Comparison of ENCODE assay signal across 8 mouse cellular contexts in genomic region chr9:64812475-64812860, GRCm38 (mm10). TPM values are rescaled to one million over a fixed set of nuclear protein-coding genes. Genes with fewer than 3 reads are reported as not detected.
DNase-seq lines count a peak whose midpoint lies in the region; ATAC-seq and TF ChIP-seq lines count a peak whose summit lies in the region.

No protein-coding gene starts in this region.

- no peak for ATAC-seq in erythroblast, adult 5-6 weeks (replicated peaks; ENCODE audit: low FRiP score, poor library complexity, severe bottlenecking)
- ATAC-seq in liver, embryonic 15.5 days (ENCODE audit: insufficient read depth) = no peak

- no peak for TF ChIP-seq CTCF in testis, adult 2 months (IDR thresholded peaks at IDR 0.05; ENCODE audit: control insufficient read depth, insufficient read depth, insufficient replicate concordance, low read depth, low read length)

- no peak for TF ChIP-seq POLR2A in testis, adult 2 months (IDR thresholded peaks at IDR 0.05; ENCODE audit: control insufficient read depth, low read depth, low read length)

- H3K36me3 ChIP-seq in erythroblast, embryonic 14.5 days (ENCODE audit: control insufficient read depth) = peaks cover 69% of the 10 kb centered on the region
- no peaks in the 10 kb centered on the region for H3K36me3 ChIP-seq in testis, adult 2 months (ENCODE audit: control insufficient read depth, insufficient read depth, low read length)
- H3K36me3 ChIP-seq in liver, embryonic 15.5 days (replicated peaks) = peaks cover 22% of the 10 kb centered on the region

- DNase-seq in testis, postnatal 14 days (ENCODE audit: low spot score) = no peak
- no peak for DNase-seq in right cerebral cortex, adult 18-20 months
- DNase-seq in left cerebral cortex, adult 11 months (ENCODE audit: low spot score) = no peak
- no peak for DNase-seq in thymus, postnatal 4 days

- H3K27me3 ChIP-seq in erythroblast, embryonic 14.5 days (ENCODE audit: control insufficient read depth) = no peaks in the 10 kb centered on the region
- H3K27me3 ChIP-seq in testis, adult 2 months (ENCODE audit: control insufficient read depth, insufficient read depth, low read length) = no peaks in the 10 kb centered on the region
- H3K27me3 ChIP-seq in liver, embryonic 15.5 days = no peaks in the 10 kb centered on the region

- H3K27ac ChIP-seq in testis, adult 2 months (ENCODE audit: control insufficient read depth, insufficient read depth, low read depth, low read length) = no peak overlapping the region
- peak overlapping the region; percentile 98 for H3K27ac ChIP-seq in liver, embryonic 15.5 days (replicated peaks)

- 9% methylated on average over 1 of the region's 1 CpGs for WGBS in liver, embryonic 15.5 days (ENCODE audit: insufficient replicate concordance)

- peaks cover 71% of the 10 kb centered on the region for H3K4me1 ChIP-seq in erythroblast, embryonic 14.5 days (ENCODE audit: control insufficient read depth)
- H3K4me1 ChIP-seq in testis, adult 2 months (ENCODE audit: control insufficient read depth, insufficient read depth, low read length) = 0 out of 2 replicates have a peak, but pooled peaks cover 2% of the 10 kb centered on the region
- H3K4me1 ChIP-seq in liver, embryonic 15.5 days (replicated peaks) = peaks cover 66% of the 10 kb centered on the region

- peak overlapping the region; percentile 96 for H3K9ac ChIP-seq in liver, embryonic 15.5 days

- H3K9me3 ChIP-seq in erythroblast, embryonic 14.5 days (ENCODE audit: control insufficient read depth, low read length) = no peaks in the 10 kb centered on the region
- no peaks in the 10 kb centered on the region for H3K9me3 ChIP-seq in liver, embryonic 15.5 days (replicated peaks)

- peak overlapping the region; percentile 96 for H3K4me3 ChIP-seq in erythroblast, embryonic 14.5 days (replicated peaks)
- H3K4me3 ChIP-seq in testis, adult 2 months (ENCODE audit: control insufficient read depth, low read depth, low read length) = peak overlapping the region; percentile 90; the same call in 1 of the 2 replicates
- peak overlapping the region; percentile 93 for H3K4me3 ChIP-seq in liver, embryonic 15.5 days (replicated peaks)

- H3K4me2 ChIP-seq in liver, embryonic 15.5 days = peak overlapping the region; percentile 63

RNA-seq across cellular contexts. Expression of gene Dennd4a, which starts 1.3 kb away (rescaled TPM):
- 3.7 and 6.2 TPM in 2 replicates for polyA plus RNA-seq in erythroblast, embryonic 14.5 days (2012)
- 2,131 and 2,183 TPM in 2 replicates for total RNA-seq in erythroblast, adult 5-6 weeks (2015; ENCODE audit: low replicate concordance)
- 2,463 and 2,483 TPM in 2 replicates for total RNA-seq in erythroblast, adult 5-6 weeks (2017; ENCODE audit: low replicate concordance)
- 7.0 and 8.3 TPM in 2 replicates for polyA plus RNA-seq in testis, adult 2 months (2012; rRNA removed)
- 34.2 and 41.6 TPM in 2 replicates for polyA plus RNA-seq in liver, embryonic 15.5 days (2015; fragmentation: Nextera tagmentation; extraction: Ambion mirVana)
